Mouse (Mus musculus) monocyte, adult 5-6 weeks (primary cell): ENCODE results near the gene Lsm12. TPM values are rescaled to one million over a fixed set of nuclear protein-coding genes. Genes with fewer than 3 reads are reported as not detected.
"Not testable (repeated sequence)": the region's sequence is repeated elsewhere in the genome, so short reads cannot be mapped to it uniquely, and the experiment has no call there.

Experiments
- ATAC-seq: fragments of 153-309, 156-312 bp; replicated peaks from 2 replicates; pipeline ENCODE4 v1.8.0; 2017; ENCODE audit warnings: mild to moderate bottlenecking; ENCODE audit not compliant: low TSS enrichment, insufficient number of reproducible peaks, severe bottlenecking, poor library complexity, low FRiP score
- total RNA-seq: library from RNA; stranded (forward); fragments of 200-1000, 200-491, 200-594 nt; gene quantifications from 3 replicates; pipeline ENCODE4 v1.2.3, GENCODE M21; 2017

The Lsm12 gene
- total RNA-seq, 1 experiment from 2014 or later = 26.7 TPM

- ATAC-seq = no peak
These were observed 5.8 kb upstream of the Lsm12 start for GRCm38 (mm10) chr11:102190848-102191247.

- peak; percentile 92 for ATAC-seq
These were observed 4.7 kb upstream of the Lsm12 start, which contains the start of gene G6pc3 for GRCm38 (mm10) chr11:102189461-102190436. Gene G6pc3, plus strand, starts transcription at chr11:102189620.

- no peak for ATAC-seq
These were observed 3.9 kb upstream of the Lsm12 start for GRCm38 (mm10) chr11:102188980-102189379.

GRCm38 (mm10) chr11:102186235-102186634 lies 1.1 kb upstream of the Lsm12 start:
- no peak for ATAC-seq

- ATAC-seq = no peak
These were observed 581 bp upstream of the Lsm12 start for GRCm38 (mm10) chr11:102185677-102186076.

- ATAC-seq = no peak
These were observed 847 bp downstream of the Lsm12 start for GRCm38 (mm10) chr11:102184253-102184645.

- ATAC-seq = no peak
These were observed 5.3 kb downstream of the Lsm12 start for GRCm38 (mm10) chr11:102179836-102180235.

GRCm38 (mm10) chr11:102168689-102169088 lies 16.4 kb downstream of the Lsm12 start:
- no peak for ATAC-seq

GRCm38 (mm10) chr11:102167539-102167938 lies 17.6 kb downstream of the Lsm12 start:
- ATAC-seq = no peak

- no peak for ATAC-seq
These were observed 18.9 kb downstream of the Lsm12 start for GRCm38 (mm10) chr11:102165971-102166722.

GRCm38 (mm10) chr11:102159781-102160180 lies 25.3 kb downstream of the Lsm12 start:
- no peak for ATAC-seq

- not testable (repeated sequence) for ATAC-seq
These were observed 27.1 kb downstream of the Lsm12 start for GRCm38 (mm10) chr11:102158024-102158423.

- ATAC-seq = no peak
These were observed 28.4 kb downstream of the Lsm12 start for GRCm38 (mm10) chr11:102156786-102157089.

GRCm38 (mm10) chr11:102156039-102156785 lies 28.9 kb downstream of the Lsm12 start, which contains the start of gene Tmem101:
Gene Tmem101, minus strand, starts transcription at chr11:102156404.
- ATAC-seq = peak; percentile 96

- no peak for ATAC-seq
These were observed 37.7 kb downstream of the Lsm12 start for GRCm38 (mm10) chr11:102147213-102147989.

GRCm38 (mm10) chr11:102146531-102146930 lies 38.6 kb downstream of the Lsm12 start:
- ATAC-seq = no peak

- ATAC-seq = no peak
These were observed 39.1 kb downstream of the Lsm12 start for GRCm38 (mm10) chr11:102146005-102146404.

- ATAC-seq = no peak
These were observed 39.6 kb downstream of the Lsm12 start, which contains the start of gene Nags for GRCm38 (mm10) chr11:102145471-102146001. Gene Nags, plus strand, starts transcription at chr11:102145513.
